Mouse (Mus musculus) small intestine, adult 2 months (tissue): Measurements from ENCODE around the gene Lbh.

ENCODE experiments used
- CTCF ChIP-seq: fragments of 200-500 bp; IDR thresholded peaks from 2 replicates; pipeline ENCODE4 v1.5.1; 2012; ENCODE audit warnings: low read depth, mild to moderate bottlenecking, control low read depth, inconsistent platforms, low read length, moderate library complexity, mixed read lengths; ENCODE audit not compliant: insufficient replicate concordance, insufficient read length; ENCODE audit errors: extremely low read depth
- POLR2A ChIP-seq: fragments of 200-500 bp; IDR thresholded peaks from 2 replicates; pipeline ENCODE4 v1.6.1; 2012; ENCODE audit warnings: low read depth, mild to moderate bottlenecking, control low read depth, inconsistent platforms, low read length, moderate library complexity

DNA sequence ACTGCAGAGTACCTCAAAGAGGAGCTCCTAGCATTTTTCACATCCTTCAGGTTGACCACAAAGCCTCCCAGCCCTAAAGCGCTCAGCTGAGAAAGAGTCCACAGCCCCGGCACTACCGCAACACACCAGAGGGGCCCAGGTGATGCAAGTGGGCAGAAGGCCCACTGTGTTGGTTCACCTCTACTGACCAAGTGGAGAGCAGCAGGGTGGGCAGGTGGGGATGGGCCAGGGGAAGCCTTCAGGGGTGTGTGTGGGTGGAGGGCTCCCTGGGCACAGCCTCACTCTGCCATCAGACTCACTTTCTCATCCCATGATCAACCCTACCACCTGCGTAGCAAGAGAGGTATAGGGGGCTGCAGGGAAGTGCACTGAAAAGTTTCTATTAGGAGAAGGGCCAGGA lies 42.1 kb downstream of the Lbh start:
- no peak for TF ChIP-seq CTCF
- no peak for TF ChIP-seq POLR2A
